ENCODE assay signal across 25 mouse cellular contexts in genomic region chr7:46855866-46856560, GRCm38 (mm10). TPM values are rescaled to one million over a fixed set of nuclear protein-coding genes. Genes with fewer than 3 reads are reported as not detected.
DNase-seq lines count a peak whose midpoint lies in the region; ATAC-seq and TF ChIP-seq lines count a peak whose summit lies in the region.
"Had no signal": no experiment of that assay in that cellular context is flagged by ENCODE, and none has a peak within 500 bp of the region (broad histone marks: within the 10 kb centered on the region; RNA-seq: fewer than 3 reads in every experiment).

No protein-coding gene starts in this region.

- no peak overlapping the region for H3K27ac ChIP-seq in gastrocnemius, adult 2 months
- H3K27ac ChIP-seq in kidney, postnatal 0 days, result no peak overlapping the region
- no peak overlapping the region for H3K27ac ChIP-seq in kidney, embryonic 16.5 days (ENCODE audit: low read length)
- no peak overlapping the region for H3K27ac ChIP-seq in stomach, postnatal 0 days (replicated peaks)
- H3K27ac ChIP-seq: embryonic facial prominence, embryonic 12.5 days; forebrain, embryonic 13.5 days; hindbrain, embryonic 13.5 days; liver, embryonic 15.5 days had no signal

- H3K9me3 ChIP-seq in kidney, postnatal 0 days (replicated peaks; ENCODE audit: low read length), result no peaks in the 10 kb centered on the region
- H3K9me3 ChIP-seq in kidney, embryonic 16.5 days (ENCODE audit: low read length), result no peaks in the 10 kb centered on the region
- no peaks in the 10 kb centered on the region for H3K9me3 ChIP-seq in stomach, postnatal 0 days (ENCODE audit: control insufficient read depth, low read length)
- H3K9me3 ChIP-seq: embryonic facial prominence, embryonic 12.5 days; forebrain, embryonic 13.5 days; hindbrain, embryonic 13.5 days; liver, embryonic 15.5 days had no signal

- no peaks in the 10 kb centered on the region for H3K27me3 ChIP-seq in kidney, postnatal 0 days (ENCODE audit: insufficient read depth, low read length)
- H3K27me3 ChIP-seq in kidney, embryonic 16.5 days (ENCODE audit: insufficient read depth, low read length), result no peaks in the 10 kb centered on the region
- no peaks in the 10 kb centered on the region for H3K27me3 ChIP-seq in stomach, postnatal 0 days (ENCODE audit: control insufficient read depth, insufficient read depth, low read length)
- H3K27me3 ChIP-seq: embryonic facial prominence, embryonic 12.5 days; forebrain, embryonic 13.5 days; hindbrain, embryonic 13.5 days; liver, embryonic 15.5 days had no signal

- TF ChIP-seq EP300 in stomach, postnatal 0 days (optimal IDR thresholded peaks at IDR 0.05), result no peak

- no peaks in the 10 kb centered on the region for H3K4me1 ChIP-seq in kidney, postnatal 0 days (replicated peaks; ENCODE audit: insufficient read depth, low read length)
- H3K4me1 ChIP-seq in kidney, embryonic 16.5 days (ENCODE audit: insufficient read depth, low read length), result no peaks in the 10 kb centered on the region
- no peaks in the 10 kb centered on the region for H3K4me1 ChIP-seq in stomach, postnatal 0 days (replicated peaks; ENCODE audit: control insufficient read depth, insufficient read depth)
- H3K4me1 ChIP-seq: embryonic facial prominence, embryonic 12.5 days; forebrain, embryonic 13.5 days; hindbrain, embryonic 13.5 days; liver, embryonic 15.5 days had no signal

- H3K4me3 ChIP-seq in gastrocnemius, adult 2 months, result no peak overlapping the region
- H3K4me3 ChIP-seq in kidney, postnatal 0 days (replicated peaks; ENCODE audit: low read depth, low read length), result no peak overlapping the region
- H3K4me3 ChIP-seq in kidney, embryonic 16.5 days (ENCODE audit: low read length), result no peak overlapping the region
- H3K4me3 ChIP-seq in stomach, postnatal 0 days (ENCODE audit: low read depth, low read length), result no peak overlapping the region
- H3K4me3 ChIP-seq: embryonic facial prominence, embryonic 12.5 days; erythroblast, embryonic 14.5 days; forebrain, embryonic 13.5 days; hindbrain, embryonic 13.5 days; liver, embryonic 15.5 days had no signal

- ATAC-seq in kidney, postnatal 0 days (replicated peaks; ENCODE audit: low FRiP score, low read depth), result no peak
- no peak for ATAC-seq in kidney, embryonic 16.5 days (ENCODE audit: low FRiP score, low TSS enrichment)
- no peak for ATAC-seq in stomach, postnatal 0 days (ENCODE audit: low FRiP score, low TSS enrichment)
- ATAC-seq: forebrain, embryonic 13.5 days; midbrain, embryonic 16.5 days had no signal

- intact Hi-C loops in gastrocnemius, adult 2 months (cut with DNase I), result loop anchor here (5.0 kb wide), 1 partner anchor 41 kb away; no protein-coding TSS in a partner anchor
- intact Hi-C loops in gastrocnemius, postnatal 14 days (cut with DNase I; ENCODE audit: low total_unique reads), result no loop called here

- no peak overlapping the region for H3K9ac ChIP-seq in kidney, postnatal 0 days (ENCODE audit: low read depth, low read length)
- no peak overlapping the region for H3K9ac ChIP-seq in kidney, embryonic 16.5 days (replicated peaks; ENCODE audit: low read length)
- no peak overlapping the region for H3K9ac ChIP-seq in stomach, postnatal 0 days (ENCODE audit: low read length)
- H3K9ac ChIP-seq: embryonic facial prominence, embryonic 12.5 days; forebrain, embryonic 13.5 days; hindbrain, embryonic 13.5 days; liver, embryonic 15.5 days had no signal

- 65% methylated on average over 7 of the region's 7 CpGs for WGBS in kidney, postnatal 0 days
- 71% methylated on average over 7 of the region's 7 CpGs for WGBS in kidney, embryonic 16.5 days
- WGBS in stomach, postnatal 0 days, result 71% methylated on average over 6 of the region's 7 CpGs

- H3K4me2 ChIP-seq in kidney, postnatal 0 days (ENCODE audit: low read length), result no peak overlapping the region
- H3K4me2 ChIP-seq in kidney, embryonic 16.5 days (replicated peaks; ENCODE audit: low read depth, low read length), result no peak overlapping the region
- no peak overlapping the region for H3K4me2 ChIP-seq in stomach, postnatal 0 days (replicated peaks; ENCODE audit: low read depth)
- H3K4me2 ChIP-seq: embryonic facial prominence, embryonic 12.5 days; forebrain, embryonic 13.5 days; hindbrain, embryonic 13.5 days; liver, embryonic 15.5 days had no signal

- peak; percentile 15; the same call in 1 of the 2 replicates for TF ChIP-seq CTCF in gastrocnemius, adult 2 months (IDR thresholded peaks at IDR 0.05)
- peak; percentile 17; the same call in 1 of the 2 replicates for TF ChIP-seq CTCF in kidney, postnatal 0 days (IDR thresholded peaks at IDR 0.05; ENCODE audit: low read depth)
- 0 out of 2 replicates have a peak, but pooled peaks have one; percentile 10 for TF ChIP-seq CTCF in stomach, postnatal 0 days (IDR thresholded peaks at IDR 0.05; ENCODE audit: low read depth)

- H3K36me3 ChIP-seq in kidney, postnatal 0 days (ENCODE audit: insufficient read depth, low read length), result peaks cover 44% of the 10 kb centered on the region
- peaks cover 49% of the 10 kb centered on the region for H3K36me3 ChIP-seq in kidney, embryonic 16.5 days (ENCODE audit: insufficient read depth, low read length)
- peaks cover 24% of the 10 kb centered on the region for H3K36me3 ChIP-seq in stomach, postnatal 0 days (ENCODE audit: control insufficient read depth, insufficient read depth, low read length)

- no peak for DNase-seq in gastrocnemius, adult 2 months
- DNase-seq in gastrocnemius, postnatal 14 days, result no peak
- DNase-seq in kidney, postnatal 0 days (ENCODE audit: low spot score), result no peak
- peak; percentile 43 for DNase-seq in ZHBTc4 (ENCODE audit: low read depth, low spot score)
- DNase-seq in stomach, postnatal 0 days (ENCODE audit: low spot score), result no peak
- no peak for DNase-seq in adrenal gland, postnatal 25 days
- DNase-seq: adrenal gland, adult 8-10 months; cerebellum, adult 9-10 months; gastrocnemius, postnatal 25 days; heart, postnatal 14 days; kidney, adult 18-20 months; kidney, postnatal 36 days; layer of hippocampus, adult 9-11 months; lung, postnatal 36 days; retina, postnatal 1 day; thymus, postnatal 25 days had no signal

RNA-seq across cellular contexts. Expression of gene Ldhc, which starts 5.0 kb away (rescaled TPM):
- not detected for total RNA-seq in gastrocnemius, adult 2 months (2021)
- total RNA-seq in gastrocnemius, postnatal 14 days (2021), result not detected
- polyA plus RNA-seq in kidney, postnatal 0 days (2015; fragmentation: Nextera tagmentation; extraction: Ambion mirVana), result not detected in 2 replicates
- polyA plus RNA-seq in kidney, embryonic 16.5 days (2015; fragmentation: Nextera tagmentation; extraction: Ambion mirVana), result 0.17 TPM in 1 of 2 replicates, not detected in the other
- polyA plus RNA-seq in stomach, postnatal 0 days (2015; fragmentation: Nextera tagmentation; extraction: Ambion mirVana), result not detected in 2 replicates
- not detected in 2 replicates for total RNA-seq in adrenal gland, postnatal 25 days (2021)
- total RNA-seq: adrenal gland, adult 8-10 months; common myeloid progenitor, adult 5-6 weeks; gastrocnemius, postnatal 25 days; heart, postnatal 14 days; megakaryocyte-erythroid progenitor cell, adult 5-6 weeks had no signal
- polyA plus RNA-seq: embryonic facial prominence, embryonic 12.5 days; forebrain, embryonic 13.5 days had no signal

RNA-seq across cellular contexts. Expression of gene Ldha, which starts 14.7 kb away (rescaled TPM):
- total RNA-seq in gastrocnemius, adult 2 months (2021), result 1,000 to 10,000 TPM; 2,441 to 2,897 TPM
- 1,000 to 10,000 TPM; 2,600 to 2,686 TPM for total RNA-seq in gastrocnemius, postnatal 14 days (2021)
- 890 and 943 TPM in 2 replicates for polyA plus RNA-seq in kidney, postnatal 0 days (2015; fragmentation: Nextera tagmentation; extraction: Ambion mirVana)
- 1,802 and 1,946 TPM in 2 replicates for polyA plus RNA-seq in kidney, embryonic 16.5 days (2015; fragmentation: Nextera tagmentation; extraction: Ambion mirVana)
- polyA plus RNA-seq in stomach, postnatal 0 days (2015; fragmentation: Nextera tagmentation; extraction: Ambion mirVana), result 718 and 816 TPM in 2 replicates
- 283 and 320 TPM in 2 replicates for total RNA-seq in adrenal gland, postnatal 25 days (2021)
